Mouse (Mus musculus) layer of hippocampus, postnatal 10 days (tissue): Measurements from ENCODE around the gene Snx30. TPM values are rescaled to one million over a fixed set of nuclear protein-coding genes. Genes with fewer than 3 reads are reported as not detected.

Experiments
- DNase-seq, 2 experiments: peaks; one replicate each; pipeline ENCODE4 v3.0.0; 2021; ENCODE audit warnings: low spot score in 2 of 2
- long read RNA-seq: library from polyadenylated mRNA; stranded (forward); transcript quantifications from one replicate; pipeline ENCODE4 v2.0.0, GENCODE M21; 2023
- total RNA-seq, 2 experiments: library from RNA; stranded (reverse); gene quantifications; 2 replicates each; pipeline ENCODE4 v1.2.3; 2021

The Snx30 gene
- total RNA-seq, result 10 to 100 TPM; 55.4 to 59.4 TPM
- long read RNA-seq, full-length matches to known transcripts, result 8 of 16 reads
- long read RNA-seq, partial matches to known transcripts, result 7 of 16 reads
- long read RNA-seq, other reads (novel, unspliced or antisense), result 1 of 16 reads

DNA sequence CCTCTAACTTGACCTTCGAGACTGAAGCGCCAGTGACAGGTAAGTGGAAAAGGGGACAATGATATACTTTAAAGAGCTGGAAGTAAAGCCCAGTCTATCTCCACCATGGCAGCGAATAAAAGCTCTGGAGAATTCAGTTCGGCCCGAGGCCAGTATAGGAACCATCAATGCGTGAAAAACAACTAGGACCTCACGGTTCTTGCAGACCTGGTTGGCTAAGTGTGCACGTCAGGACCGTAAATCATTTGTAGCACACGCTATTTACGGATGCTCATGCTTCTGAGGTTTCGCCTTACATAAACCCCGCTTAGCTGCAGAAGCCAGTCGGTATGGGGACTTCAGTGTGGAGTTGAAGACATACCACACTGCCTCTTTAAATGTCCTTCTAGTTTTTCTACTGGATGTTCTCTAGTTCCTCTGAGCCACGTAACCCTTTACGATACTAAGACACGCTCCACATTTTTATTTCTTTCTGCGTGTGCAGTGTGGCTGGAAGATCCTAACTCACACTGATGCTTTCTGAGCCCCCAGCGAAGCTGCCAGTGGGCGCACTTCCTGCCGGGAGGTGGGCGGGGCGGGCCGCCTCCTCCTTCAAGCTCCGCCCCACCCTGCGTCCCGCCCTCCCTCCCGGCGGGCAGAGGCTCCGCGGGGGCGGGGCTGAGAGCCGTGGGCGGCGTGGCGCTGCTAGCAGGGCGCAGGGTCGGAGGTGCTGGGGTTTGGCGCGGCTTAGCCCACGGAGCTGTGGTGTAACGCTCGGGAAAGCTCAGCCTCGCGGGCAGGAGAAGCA lies at the start of gene Snx30:
TSS of gene Snx30 (plus strand) at position 660 of the 787 bp plus-strand sequence.
- DNase-seq, result peak; percentile 87 to 93

DNA sequence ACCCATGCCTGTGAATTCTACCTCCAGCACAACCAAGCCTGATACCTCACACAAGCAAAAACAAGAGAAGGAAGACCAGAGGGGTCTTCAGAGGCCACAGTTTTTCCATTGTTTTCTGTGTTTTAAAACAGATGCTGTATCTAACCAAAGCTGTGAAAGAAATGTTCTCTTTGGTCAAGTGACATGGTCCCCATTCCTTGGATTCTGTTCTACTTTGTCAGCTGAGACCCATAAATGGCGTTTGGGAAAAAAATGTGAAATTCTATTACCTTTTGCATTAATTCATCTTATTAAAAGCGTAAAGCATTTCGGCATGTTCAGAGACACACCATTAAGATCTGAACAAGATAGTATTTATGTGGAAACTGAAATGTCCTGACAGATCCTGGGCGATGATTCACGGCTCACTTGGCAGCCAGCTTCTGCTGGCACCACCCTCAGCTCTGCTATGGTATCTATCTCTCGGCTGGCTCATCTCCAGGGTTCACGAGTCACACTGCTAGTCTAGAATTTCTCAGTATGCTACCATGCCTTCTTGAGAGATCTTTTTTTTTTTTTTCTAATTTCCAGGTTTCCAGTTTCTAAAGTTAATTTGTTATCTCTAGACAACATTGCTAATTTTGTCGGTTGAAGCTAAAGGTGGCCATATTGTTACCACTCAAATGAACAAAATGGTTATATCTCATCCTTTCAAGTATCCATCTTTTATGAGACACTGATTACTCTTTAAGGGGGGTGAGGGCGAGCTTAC lies 49.1 kb upstream of the Snx30 start:
- peak; percentile 38 to 56 for DNase-seq

DNA sequence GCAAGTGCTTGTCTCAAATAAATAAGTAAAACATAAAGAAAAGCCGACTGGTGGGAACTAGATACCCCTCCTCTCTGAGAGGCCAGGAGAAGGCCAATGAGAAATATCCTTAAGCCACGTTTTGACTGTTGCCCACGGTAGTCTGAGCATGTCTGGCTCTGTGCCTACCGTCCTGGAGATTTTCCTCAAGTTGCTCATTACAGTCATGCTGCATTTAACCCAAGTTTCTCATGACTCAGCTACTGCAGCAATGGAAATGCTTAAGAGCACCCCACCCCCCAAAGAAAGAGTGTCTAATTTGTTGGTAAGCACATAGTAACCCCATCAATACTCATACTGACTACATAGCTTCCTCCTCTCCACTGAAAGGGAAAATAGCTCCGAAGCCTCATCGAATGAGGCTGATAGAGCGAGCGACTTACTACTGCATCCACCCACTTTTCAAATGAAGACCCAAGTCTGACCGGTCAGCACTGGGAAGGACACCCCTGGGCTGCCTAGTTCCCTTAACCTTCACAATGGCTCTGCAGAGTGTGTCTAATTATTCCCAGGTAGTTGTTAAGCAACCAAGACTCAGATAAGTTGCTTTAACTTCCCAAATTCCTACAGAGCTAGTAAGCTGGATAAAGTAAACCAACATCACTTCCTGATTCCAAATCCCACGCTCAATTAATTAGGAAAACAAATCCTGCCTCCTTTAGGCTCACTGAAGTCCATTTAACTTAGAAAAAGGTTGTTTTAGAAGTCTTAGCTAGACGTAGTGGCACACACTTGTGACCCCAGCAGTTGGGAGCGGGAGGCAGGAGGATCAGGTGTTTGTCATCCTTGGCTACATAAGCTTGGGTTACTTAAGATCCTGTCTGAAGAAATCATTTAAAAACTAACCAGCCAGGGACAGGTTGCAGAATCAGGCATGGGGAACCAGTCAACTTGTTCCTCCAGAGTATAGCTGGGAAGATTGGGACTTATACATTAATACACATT lies 47.9 kb upstream of the Snx30 start:
- DNase-seq, result no peak

DNA sequence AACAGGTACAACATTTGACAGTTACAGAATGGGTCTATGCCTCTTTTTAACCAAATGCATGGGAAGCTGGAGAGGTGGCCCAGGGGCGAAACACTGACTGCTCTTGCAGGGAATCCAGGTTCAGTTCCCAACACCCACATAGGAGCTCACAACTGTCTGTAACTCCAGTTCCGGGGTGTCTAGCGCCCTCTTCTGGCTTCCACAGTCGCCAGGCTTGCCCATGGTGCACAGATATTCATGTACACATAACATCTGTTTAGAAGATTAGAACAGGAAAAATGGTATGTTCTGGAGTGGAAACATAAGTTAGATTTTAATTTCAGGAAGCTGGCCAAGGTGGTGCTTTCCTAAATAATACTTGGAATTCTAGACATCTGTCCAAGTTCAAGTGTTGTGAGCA lies 45.6 kb upstream of the Snx30 start:
- DNase-seq, result no peak

GRCm38 (mm10) chr4:59760636-59761364 lies 44.8 kb upstream of the Snx30 start:
- DNase-seq, result peak; percentile 47 to 48

GRCm38 (mm10) chr4:59761365-59761729 lies 44.3 kb upstream of the Snx30 start:
- DNase-seq, result no peak

- no peak for DNase-seq
Measured at GRCm38 (mm10) chr4:59764950-59765349, 40.7 kb upstream of the Snx30 start.

- DNase-seq, result no peak
Measured at GRCm38 (mm10) chr4:59765385-59766005, 40.1 kb upstream of the Snx30 start.

GRCm38 (mm10) chr4:59767717-59768116 lies 37.9 kb upstream of the Snx30 start:
- no peak for DNase-seq

- DNase-seq, result no peak
Measured at GRCm38 (mm10) chr4:59772171-59772879, 33.3 kb upstream of the Snx30 start.

DNA sequence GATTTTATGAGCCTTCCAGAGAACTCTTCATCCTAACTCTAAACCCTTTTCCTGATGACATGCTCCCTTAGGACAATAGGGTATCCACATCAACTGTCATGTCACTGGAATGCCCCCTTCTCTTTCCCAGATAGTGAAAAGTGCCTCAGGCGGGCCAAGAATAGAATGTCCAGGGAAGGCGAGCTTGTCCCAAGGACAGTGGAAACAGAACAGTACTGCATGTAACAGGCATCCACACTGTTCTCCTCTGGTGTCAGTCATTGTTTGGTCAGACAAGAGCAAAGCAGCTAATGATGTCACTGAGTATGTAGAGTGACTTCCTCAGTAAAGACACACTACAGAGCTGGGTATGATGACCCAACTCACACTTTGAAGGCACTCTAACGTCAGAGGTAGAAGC lies 27.8 kb upstream of the Snx30 start:
- DNase-seq, result no peak

- no peak for DNase-seq
Measured at GRCm38 (mm10) chr4:59780568-59780967, 25.1 kb upstream of the Snx30 start.

DNA sequence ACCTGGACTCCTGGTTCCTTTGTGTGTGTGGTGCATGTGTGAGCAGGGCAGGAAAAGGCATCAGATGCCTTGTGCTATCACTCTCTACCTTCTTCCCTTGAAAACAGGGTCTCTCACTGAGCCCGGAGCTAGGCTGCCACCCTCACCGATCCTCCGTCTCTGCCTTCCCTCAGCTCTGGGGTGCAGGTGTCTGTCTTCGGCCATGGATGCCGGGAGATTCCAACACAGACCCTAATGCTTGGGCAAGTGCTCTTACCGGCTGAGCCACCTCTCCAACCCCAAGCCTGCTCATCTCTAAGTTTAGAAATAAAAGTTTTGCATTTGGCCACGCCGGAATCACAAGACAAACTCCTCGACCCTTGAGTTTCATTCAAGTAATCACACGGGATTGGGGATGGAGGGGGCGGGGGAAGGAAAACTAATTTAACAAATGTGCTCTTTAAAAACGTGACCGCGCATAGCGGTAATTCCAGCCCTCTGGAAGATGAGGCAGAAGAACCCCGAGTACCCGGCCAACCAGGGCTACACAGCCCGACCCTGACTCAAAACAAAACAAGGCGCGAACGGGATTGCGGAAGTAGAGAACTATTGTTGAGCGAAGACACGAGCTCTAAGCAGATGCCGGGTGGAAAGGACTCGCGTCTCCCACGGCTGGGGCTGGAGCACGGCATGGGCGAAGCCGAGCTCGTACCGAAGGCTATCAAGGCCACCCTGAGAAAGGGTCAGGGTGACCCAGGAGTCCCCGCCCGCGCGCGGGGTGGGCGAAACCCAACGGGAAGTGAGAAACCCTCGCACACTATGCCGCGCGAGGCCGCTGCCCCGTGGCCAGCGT lies 22.6 kb upstream of the Snx30 start:
- DNase-seq, result peak in 1 of 2 experiments; percentile 24

- peak; percentile 94 to 95 for DNase-seq
Measured at GRCm38 (mm10) chr4:59783685-59784279, 21.9 kb upstream of the Snx30 start.

DNA sequence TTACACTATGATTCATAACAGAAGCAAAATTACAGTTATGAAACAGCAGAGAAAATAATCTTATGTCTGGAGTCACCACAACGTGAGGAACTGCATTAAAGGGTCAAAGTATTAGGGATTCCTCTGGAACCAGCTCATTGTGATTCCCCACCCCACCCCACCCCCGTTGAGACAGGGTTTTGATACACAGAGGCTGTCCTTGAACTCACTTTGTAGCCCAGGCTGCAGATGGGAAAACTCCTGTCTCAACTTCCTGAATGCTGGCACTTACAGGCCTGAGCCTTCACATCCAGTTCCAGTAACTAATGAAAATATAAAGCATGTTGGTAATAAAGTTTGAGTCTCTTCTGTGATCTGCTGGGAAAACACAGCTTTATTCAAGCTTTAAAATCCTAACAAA lies 20.2 kb upstream of the Snx30 start:
- no peak for DNase-seq

GRCm38 (mm10) chr4:59786661-59787060 lies 19.0 kb upstream of the Snx30 start:
- peak; percentile 89 to 90 for DNase-seq

DNA sequence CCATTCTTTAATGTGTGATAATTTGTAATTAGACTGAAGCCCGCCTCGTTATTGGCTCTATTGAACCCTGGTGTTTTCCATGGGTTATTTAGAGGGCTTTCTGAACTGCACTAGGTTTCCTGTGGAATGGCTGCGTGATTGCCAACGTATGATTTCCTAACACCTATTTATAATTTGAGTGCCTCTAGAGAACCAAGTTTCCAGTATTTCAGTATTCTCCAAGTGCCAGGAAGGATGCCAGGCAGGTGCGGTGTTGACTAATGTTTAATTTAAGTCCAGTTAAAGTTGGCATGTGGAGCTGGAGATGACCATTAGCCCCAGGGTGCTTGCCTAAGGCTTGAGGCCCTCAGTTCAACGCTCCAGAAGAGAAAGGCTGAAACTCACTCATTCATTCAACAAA lies 18.5 kb upstream of the Snx30 start:
- DNase-seq, result no peak

DNA sequence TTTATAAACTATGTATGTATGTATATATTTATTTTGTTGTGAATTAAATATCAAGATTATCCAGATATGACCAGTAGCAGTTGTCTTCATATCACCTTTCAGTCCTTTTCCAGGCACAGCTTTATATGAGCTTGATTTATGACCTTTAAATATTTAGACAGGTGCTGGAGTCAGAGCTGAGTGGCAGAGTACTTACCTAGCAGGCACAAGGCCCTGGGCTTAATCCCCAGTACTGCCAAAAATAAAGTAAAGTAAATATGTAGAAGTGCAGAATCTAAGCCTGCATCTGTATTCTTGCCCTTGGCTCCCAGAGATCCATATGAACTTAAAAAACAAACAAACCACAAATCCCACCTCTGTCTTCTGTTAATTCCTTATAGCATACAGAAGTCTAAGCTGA lies 16.6 kb upstream of the Snx30 start:
- no peak for DNase-seq
